Mouse (Mus musculus): ENCODE measurements at regions not wholly inside any gene's neighbourhood (a gene's known extent, or its start where the extent isn't known, plus 50 kb on each side); places are given as distances from the start of the nearest gene placed in this dataset.
A peak's percentile ranks its signal among the peaks of the same experiment; 100 is the strongest.
"Not testable (repeated sequence)": the region's sequence is repeated elsewhere in the genome, so short reads cannot be mapped to it uniquely, and the experiment has no call there.

DNA sequence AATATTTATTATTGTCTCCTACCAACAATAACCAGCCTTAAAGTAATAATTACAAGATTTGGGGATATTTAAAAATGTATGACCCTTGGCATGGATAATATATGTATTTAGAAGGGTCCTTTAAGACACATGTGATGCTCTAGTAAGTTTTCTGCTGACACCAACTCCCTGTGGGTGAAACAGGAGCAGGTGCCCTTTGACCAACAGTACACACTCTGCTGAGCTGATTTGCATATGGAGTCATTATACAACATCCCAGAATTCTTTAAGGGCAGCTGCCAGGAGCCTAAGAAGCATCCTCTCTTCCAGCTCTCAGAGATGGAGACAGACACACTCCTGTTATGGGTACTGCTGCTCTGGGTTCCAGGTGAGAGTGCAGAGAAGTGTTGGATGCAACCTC is 274.1 kb downstream of the Rpia start:
- no peak overlapping the region for H3K27ac ChIP-seq (ENCODE audit: insufficient read depth, low read depth, low read length, poor library complexity, severe bottlenecking)
- no peaks in the 10 kb centered on the region for H3K36me3 ChIP-seq (ENCODE audit: control insufficient read depth, insufficient read depth, low read length, poor library complexity, severe bottlenecking)
- H3K4me1 ChIP-seq (ENCODE audit: control insufficient read depth in 2 of 2, insufficient read depth in 2 of 2, low read length in 2 of 2, poor library complexity in 1 of 2), result no peaks in the 10 kb centered on the region
- no peak overlapping the region for H3K4me3 ChIP-seq (ENCODE audit: insufficient read depth in 1 of 2, low read depth in 1 of 2, low read length in 2 of 2, poor library complexity in 1 of 2, severe bottlenecking in 1 of 2)
- no peaks in the 10 kb centered on the region for H3K9me3 ChIP-seq (ENCODE audit: control insufficient read depth, insufficient read depth, low read depth, low read length)
- DNase-seq (ENCODE audit: low read depth, low spot score), result no peak
- in situ Hi-C loops (cut with MboI; ENCODE audit: low sequenced_read_pairs in 2 of 2, unreplicated experiment in 2 of 2), result no loop called here
- no peak for TF ChIP-seq ZC3H11A (IDR thresholded peaks at IDR 0.05; ENCODE audit: borderline replicate concordance, low read depth, low read length)
- no peak for TF ChIP-seq ZNF384 (IDR thresholded peaks at IDR 0.05; ENCODE audit: low read depth, low read length)
- TF ChIP-seq MAFK (IDR thresholded peaks at IDR 0.05; ENCODE audit: insufficient read depth, low read depth, low read length), result no peak
- no peak for TF ChIP-seq HCFC1 (IDR thresholded peaks at IDR 0.05; ENCODE audit: borderline replicate concordance, insufficient read depth, low read length)
- no peak for TF ChIP-seq CHD2 (IDR thresholded peaks at IDR 0.05; ENCODE audit: low read depth, low read length)
- no peak overlapping the region for H3K9ac ChIP-seq (ENCODE audit: insufficient read depth, low read depth, low read length, poor library complexity, severe bottlenecking)

DNA sequence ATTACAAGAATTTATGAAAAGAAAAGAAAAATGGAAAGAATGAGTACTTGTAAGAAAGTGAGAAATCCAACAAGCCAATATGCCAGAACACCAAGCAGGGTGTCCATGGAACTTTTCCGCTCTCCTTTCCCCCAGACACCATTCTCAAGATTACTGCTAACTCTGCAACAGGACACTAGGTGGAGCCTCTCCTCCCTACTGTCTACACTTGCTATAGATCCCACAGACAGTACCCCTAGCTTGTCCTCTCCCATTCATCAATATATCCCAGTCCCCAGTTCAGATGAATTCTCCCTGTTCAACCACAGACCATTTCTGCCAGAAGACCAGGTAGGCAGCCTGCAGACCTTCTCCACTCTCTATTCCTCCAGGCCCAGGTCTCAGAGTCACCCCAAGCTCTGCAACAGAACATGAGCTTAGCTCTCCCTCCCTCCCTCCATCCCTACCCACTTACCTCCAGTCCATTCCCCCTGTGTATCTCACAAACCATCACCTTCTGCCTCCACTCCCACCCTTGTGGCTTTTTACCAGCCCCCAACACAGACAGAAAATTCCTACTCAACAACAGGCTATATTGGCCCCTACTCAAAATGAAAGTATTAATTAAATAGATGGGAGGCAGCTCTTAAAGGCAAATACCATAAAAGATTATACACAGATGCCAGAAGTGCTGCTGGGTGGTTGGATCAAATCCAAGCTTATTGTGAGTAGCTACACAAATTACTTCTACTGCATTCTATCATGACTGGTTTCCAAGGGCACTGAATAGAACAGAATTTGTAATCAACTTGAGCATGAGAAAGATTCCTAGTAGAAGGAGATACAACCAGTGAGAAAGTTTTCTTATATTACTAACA is 323.2 kb downstream of the Rpia start:
- Histone ChIP-seq H3K4me1 (ENCODE audit: control insufficient read depth in 2 of 2, insufficient read depth in 2 of 2, low read length in 2 of 2, poor library complexity in 1 of 2) (no peaks in the 10 kb centered on the region), H3K9ac (ENCODE audit: insufficient read depth, low read depth, low read length, poor library complexity, severe bottlenecking) (no peak overlapping the region), H3K27ac (ENCODE audit: insufficient read depth, low read depth, low read length, poor library complexity, severe bottlenecking) (no peak overlapping the region), H3K36me3 (ENCODE audit: control insufficient read depth, insufficient read depth, low read length, poor library complexity, severe bottlenecking) (no peaks in the 10 kb centered on the region), H3K9me3 (ENCODE audit: control insufficient read depth, insufficient read depth, low read depth, low read length) (no peaks in the 10 kb centered on the region), H3K4me3 (ENCODE audit: insufficient read depth in 1 of 2, low read depth in 1 of 2, low read length in 2 of 2, poor library complexity in 1 of 2, severe bottlenecking in 1 of 2) (no peak overlapping the region)
- DNase-seq (ENCODE audit: low read depth, low spot score), result peak; percentile 21
- in situ Hi-C loops (cut with MboI; ENCODE audit: low sequenced_read_pairs in 2 of 2, unreplicated experiment in 2 of 2), result no loop called here
- TF ChIP-seq ZNF384 (IDR thresholded peaks at IDR 0.05; ENCODE audit: low read depth, low read length) (no peak), MAFK (IDR thresholded peaks at IDR 0.05; ENCODE audit: insufficient read depth, low read depth, low read length) (no peak), ZC3H11A (IDR thresholded peaks at IDR 0.05; ENCODE audit: borderline replicate concordance, low read depth, low read length) (no peak), HCFC1 (IDR thresholded peaks at IDR 0.05; ENCODE audit: borderline replicate concordance, insufficient read depth, low read length) (no peak)

DNA sequence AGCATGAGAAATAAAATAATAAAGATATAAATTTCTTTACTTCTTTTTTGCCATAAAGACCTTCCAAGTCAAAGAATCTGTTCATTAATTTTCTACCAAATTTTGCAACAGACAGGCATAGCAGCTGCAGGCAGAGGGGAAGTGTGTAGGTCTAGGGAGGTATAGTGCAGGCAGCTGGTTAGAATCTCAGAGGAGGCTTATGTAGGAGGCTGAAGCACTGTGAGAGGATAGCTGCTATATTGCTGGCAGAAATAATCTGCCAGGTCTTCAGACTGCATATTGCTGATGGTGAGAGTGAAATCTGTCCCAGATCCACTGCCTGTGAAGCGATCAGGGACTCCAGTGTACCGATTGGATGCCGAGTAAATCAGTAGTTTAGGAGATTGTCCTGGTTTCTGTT is 334.8 kb downstream of the Rpia start:
- TF ChIP-seq HCFC1 (IDR thresholded peaks at IDR 0.05; ENCODE audit: borderline replicate concordance, insufficient read depth, low read length), result no peak
- TF ChIP-seq ZNF384 (IDR thresholded peaks at IDR 0.05; ENCODE audit: low read depth, low read length), result no peak
- TF ChIP-seq CHD2 (IDR thresholded peaks at IDR 0.05; ENCODE audit: low read depth, low read length), result no peak
- TF ChIP-seq MAFK (IDR thresholded peaks at IDR 0.05; ENCODE audit: insufficient read depth, low read depth, low read length), result no peak
- TF ChIP-seq ZC3H11A (IDR thresholded peaks at IDR 0.05; ENCODE audit: borderline replicate concordance, low read depth, low read length), result no peak
- no peaks in the 10 kb centered on the region for H3K36me3 ChIP-seq (ENCODE audit: control insufficient read depth, insufficient read depth, low read length, poor library complexity, severe bottlenecking)
- H3K4me1 ChIP-seq (ENCODE audit: control insufficient read depth in 2 of 2, insufficient read depth in 2 of 2, low read length in 2 of 2, poor library complexity in 1 of 2), result no peaks in the 10 kb centered on the region
- in situ Hi-C loops (cut with MboI; ENCODE audit: low sequenced_read_pairs in 2 of 2, unreplicated experiment in 2 of 2), result no loop called here
- no peak for DNase-seq (ENCODE audit: low read depth, low spot score)
- H3K4me3 ChIP-seq (ENCODE audit: insufficient read depth in 1 of 2, low read depth in 1 of 2, low read length in 2 of 2, poor library complexity in 1 of 2, severe bottlenecking in 1 of 2), result no peak overlapping the region
- H3K9ac ChIP-seq (ENCODE audit: insufficient read depth, low read depth, low read length, poor library complexity, severe bottlenecking), result no peak overlapping the region
- no peaks in the 10 kb centered on the region for H3K9me3 ChIP-seq (ENCODE audit: control insufficient read depth, insufficient read depth, low read depth, low read length)
- H3K27ac ChIP-seq (ENCODE audit: insufficient read depth, low read depth, low read length, poor library complexity, severe bottlenecking), result no peak overlapping the region

- DNase-seq (ENCODE audit: low read depth, low spot score); H3K36me3 ChIP-seq (ENCODE audit: control insufficient read depth, insufficient read depth, low read length, poor library complexity, severe bottlenecking); H3K9ac ChIP-seq (ENCODE audit: insufficient read depth, low read depth, low read length, poor library complexity, severe bottlenecking); in situ Hi-C loops (cut with MboI; ENCODE audit: low sequenced_read_pairs in 2 of 2, unreplicated experiment in 2 of 2); H3K9me3 ChIP-seq (ENCODE audit: control insufficient read depth, insufficient read depth, low read depth, low read length); H3K27ac ChIP-seq (ENCODE audit: insufficient read depth, low read depth, low read length, poor library complexity, severe bottlenecking); H3K4me1 ChIP-seq (ENCODE audit: control insufficient read depth in 2 of 2, insufficient read depth in 2 of 2, low read length in 2 of 2, poor library complexity in 1 of 2); H3K4me3 ChIP-seq (ENCODE audit: insufficient read depth in 1 of 2, low read depth in 1 of 2, low read length in 2 of 2, poor library complexity in 1 of 2, severe bottlenecking in 1 of 2): not testable (repeated sequence)
Observed at GRCm38 (mm10) chr6:70434739-70435138, 357.3 kb downstream of the Rpia start.

DNA sequence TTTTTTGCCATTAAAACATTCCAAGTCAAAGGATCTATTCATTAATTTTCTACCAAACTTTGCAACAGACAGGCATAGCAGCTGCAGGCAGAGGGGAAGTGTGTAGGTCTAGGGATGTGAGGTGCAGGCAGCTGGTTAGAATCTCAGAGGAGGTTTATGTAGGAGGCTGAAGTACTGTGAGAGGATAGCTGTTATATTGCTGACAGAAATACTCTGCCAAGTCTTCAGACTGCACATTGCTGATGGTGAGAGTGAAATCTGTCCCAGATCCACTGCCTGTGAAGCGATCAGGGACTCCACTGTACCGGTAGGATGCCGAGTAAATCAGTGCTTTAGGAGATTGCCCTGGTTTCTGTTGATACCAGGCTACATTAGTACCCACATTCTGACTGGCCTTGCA is 385.7 kb downstream of the Rpia start:
- H3K4me3 ChIP-seq (ENCODE audit: insufficient read depth in 1 of 2, low read depth in 1 of 2, low read length in 2 of 2, poor library complexity in 1 of 2, severe bottlenecking in 1 of 2); H3K4me1 ChIP-seq (ENCODE audit: control insufficient read depth in 2 of 2, insufficient read depth in 2 of 2, low read length in 2 of 2, poor library complexity in 1 of 2); H3K9me3 ChIP-seq (ENCODE audit: control insufficient read depth, insufficient read depth, low read depth, low read length); DNase-seq (ENCODE audit: low read depth, low spot score); H3K9ac ChIP-seq (ENCODE audit: insufficient read depth, low read depth, low read length, poor library complexity, severe bottlenecking); H3K36me3 ChIP-seq (ENCODE audit: control insufficient read depth, insufficient read depth, low read length, poor library complexity, severe bottlenecking); in situ Hi-C loops (cut with MboI; ENCODE audit: low sequenced_read_pairs in 2 of 2, unreplicated experiment in 2 of 2); H3K27ac ChIP-seq (ENCODE audit: insufficient read depth, low read depth, low read length, poor library complexity, severe bottlenecking): not testable (repeated sequence)

DNA sequence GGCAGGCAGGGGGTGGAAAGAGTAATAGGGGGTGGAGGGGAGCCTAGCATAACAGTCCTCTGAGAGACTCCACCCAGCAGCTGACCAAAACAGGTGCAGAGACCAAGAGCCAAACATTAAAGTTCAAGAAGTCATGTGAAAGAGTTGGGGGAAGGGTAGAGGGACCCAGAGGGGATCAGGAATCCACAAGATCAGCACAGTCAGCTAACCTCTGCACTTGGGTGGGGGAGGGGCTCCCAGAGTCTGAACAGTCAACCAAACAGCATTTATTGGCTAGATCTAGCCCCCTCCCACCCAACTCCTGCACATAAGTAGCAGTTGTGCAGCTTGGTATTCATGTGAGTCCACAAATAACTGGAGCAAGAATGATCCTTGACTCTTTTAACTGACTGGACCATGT is 402.2 kb downstream of the Rpia start:
- in situ Hi-C loops (cut with MboI; ENCODE audit: low sequenced_read_pairs in 2 of 2, unreplicated experiment in 2 of 2), result not testable (repeated sequence)

More for the DNA sequence above, 402.2 kb downstream of the Rpia start:
- H3K4me3 ChIP-seq (ENCODE audit: insufficient read depth in 1 of 2, low read depth in 1 of 2, low read length in 2 of 2, poor library complexity in 1 of 2, severe bottlenecking in 1 of 2); H3K9me3 ChIP-seq (ENCODE audit: control insufficient read depth, insufficient read depth, low read depth, low read length); H3K36me3 ChIP-seq (ENCODE audit: control insufficient read depth, insufficient read depth, low read length, poor library complexity, severe bottlenecking); H3K27ac ChIP-seq (ENCODE audit: insufficient read depth, low read depth, low read length, poor library complexity, severe bottlenecking); DNase-seq (ENCODE audit: low read depth, low spot score); H3K9ac ChIP-seq (ENCODE audit: insufficient read depth, low read depth, low read length, poor library complexity, severe bottlenecking); H3K4me1 ChIP-seq (ENCODE audit: control insufficient read depth in 2 of 2, insufficient read depth in 2 of 2, low read length in 2 of 2, poor library complexity in 1 of 2): not testable (repeated sequence)
